Mouse (Mus musculus): ENCODE measurements around the gene Stx1a.

Gene Stx1a

DNA sequence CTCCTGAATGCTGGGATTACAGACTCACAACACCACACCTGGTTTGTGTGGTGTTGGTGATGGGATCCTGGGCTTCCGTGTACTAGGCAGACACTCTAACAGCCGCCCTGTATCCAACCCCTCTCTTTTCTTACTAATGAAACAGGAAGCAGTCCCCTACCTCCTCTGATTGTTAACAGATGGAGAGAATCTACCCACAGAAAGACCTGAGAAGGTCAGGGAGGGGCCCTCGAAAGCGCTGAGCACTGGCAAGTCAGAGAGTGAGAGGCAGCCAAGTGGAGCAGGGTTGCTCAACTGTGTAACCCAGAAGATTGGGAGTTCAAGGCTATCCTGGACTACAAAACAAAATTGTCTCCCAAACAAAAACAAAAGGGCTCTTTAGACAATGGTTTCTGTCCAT, 63.6 kb downstream of the Stx1a start:
- no peak for DNase-seq (ENCODE audit: inconsistent ontology term)

- DNase-seq (ENCODE audit: inconsistent ontology term), result no peak
Observed at GRCm38 (mm10) chr5:135089653-135090052, 66.4 kb downstream of the Stx1a start, which contains the start of gene Mlxipl. Mlxipl (plus strand) TSS chr5:135089890.

Data from Muller cell, postnatal 12 days (primary cell).